Mouse (Mus musculus): ENCODE results near the gene Lama4.

Gene Lama4

GRCm38 (mm10) chr10:38965075-38965781 is at the start of gene Lama4:
TSS of gene Lama4 (plus strand) at chr10:38965515.
- no peak for DNase-seq (ENCODE audit: low read depth, low spot score)

GRCm38 (mm10) chr10:38916027-38916617 is 49.2 kb upstream of the Lama4 start:
- no peak for DNase-seq (ENCODE audit: low read depth, low spot score)

GRCm38 (mm10) chr10:38928940-38929697 is 36.2 kb upstream of the Lama4 start:
- DNase-seq (ENCODE audit: low read depth, low spot score), result no peak

GRCm38 (mm10) chr10:38944701-38945100 is 20.6 kb upstream of the Lama4 start:
- no peak for DNase-seq (ENCODE audit: low read depth, low spot score)

- DNase-seq (ENCODE audit: low read depth, low spot score), result no peak
Observed at GRCm38 (mm10) chr10:38961920-38962319, 3.4 kb upstream of the Lama4 start.

GRCm38 (mm10) chr10:38964719-38965074 is 618 bp upstream of the Lama4 start:
- DNase-seq (ENCODE audit: low read depth, low spot score), result no peak

- no peak for DNase-seq (ENCODE audit: low read depth, low spot score)
Observed at GRCm38 (mm10) chr10:38965857-38966256, 542 bp downstream of the Lama4 start.

GRCm38 (mm10) chr10:38966646-38967045 is 1.3 kb downstream of the Lama4 start:
- no peak for DNase-seq (ENCODE audit: low read depth, low spot score)

- DNase-seq (ENCODE audit: low read depth, low spot score), result no peak
Observed at GRCm38 (mm10) chr10:38968326-38969072, 3.2 kb downstream of the Lama4 start.

- DNase-seq (ENCODE audit: low read depth, low spot score), result no peak
Observed at GRCm38 (mm10) chr10:38969543-38969942, 4.2 kb downstream of the Lama4 start.

- no peak for DNase-seq (ENCODE audit: low read depth, low spot score)
Observed at GRCm38 (mm10) chr10:38969975-38970374, 4.7 kb downstream of the Lama4 start.

GRCm38 (mm10) chr10:38972221-38972946 is 7.1 kb downstream of the Lama4 start:
- no peak for DNase-seq (ENCODE audit: low read depth, low spot score)

GRCm38 (mm10) chr10:38973016-38973415 is 7.7 kb downstream of the Lama4 start:
- DNase-seq (ENCODE audit: low read depth, low spot score), result no peak

GRCm38 (mm10) chr10:38978195-38978594 is 12.9 kb downstream of the Lama4 start:
- no peak for DNase-seq (ENCODE audit: low read depth, low spot score)

- DNase-seq (ENCODE audit: low read depth, low spot score), result no peak
Observed at GRCm38 (mm10) chr10:38979699-38980098, 14.4 kb downstream of the Lama4 start.

- DNase-seq (ENCODE audit: low read depth, low spot score), result no peak
Observed at GRCm38 (mm10) chr10:38980980-38981379, 15.7 kb downstream of the Lama4 start.

- no peak for DNase-seq (ENCODE audit: low read depth, low spot score)
Observed at GRCm38 (mm10) chr10:38984358-38985075, 19.2 kb downstream of the Lama4 start.

- no peak for DNase-seq (ENCODE audit: low read depth, low spot score)
Observed at GRCm38 (mm10) chr10:38986053-38986452, 20.7 kb downstream of the Lama4 start.

- no peak for DNase-seq (ENCODE audit: low read depth, low spot score)
Observed at GRCm38 (mm10) chr10:38992827-38993226, 27.5 kb downstream of the Lama4 start.

GRCm38 (mm10) chr10:38993632-38994424 is 28.5 kb downstream of the Lama4 start:
- no peak for DNase-seq (ENCODE audit: low read depth, low spot score)

All from brain, embryonic 18.5 days (tissue).